Mouse (Mus musculus) left cerebral cortex, postnatal 4 days (tissue): ENCODE measurements at regions not wholly inside any gene's neighbourhood (a gene's known extent, or its start where the extent isn't known, plus 50 kb on each side); places are given as distances from the start of the nearest gene placed in this dataset.
A peak's percentile ranks its signal among the peaks of the same experiment; 100 is the strongest.

Experiments
- DNase-seq: peaks from one replicate; pipeline ENCODE4 v3.0.0-alpha.2; 2022
- intact Hi-C: fragments of 180-260 bp; cut with DNase I; formaldehyde crosslinking; loops from one replicate; pipeline ENCODE4 v1.15.1; 2025

DNA sequence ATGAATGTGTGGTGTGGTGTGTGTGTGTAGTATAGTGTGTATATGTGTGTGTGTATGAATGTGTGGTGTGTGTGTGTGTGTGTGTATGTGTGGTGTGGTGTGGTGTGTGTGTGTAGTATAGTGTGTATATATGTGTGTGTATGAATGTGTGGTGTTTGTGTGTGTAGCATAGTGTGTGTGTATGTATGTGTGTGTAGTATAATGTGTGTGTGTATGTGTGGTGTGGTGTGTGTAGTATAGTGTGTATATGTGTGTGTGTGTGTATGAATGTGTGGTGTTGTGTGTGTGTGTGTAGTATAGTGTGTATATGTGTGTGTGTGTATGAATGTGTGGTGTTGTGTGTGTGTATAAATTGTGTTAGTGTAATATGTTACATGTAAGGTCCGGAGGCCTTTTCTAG is 600.5 kb upstream of the Auts2 start:
- intact Hi-C loops: no loop called here
- no peak for DNase-seq

DNA sequence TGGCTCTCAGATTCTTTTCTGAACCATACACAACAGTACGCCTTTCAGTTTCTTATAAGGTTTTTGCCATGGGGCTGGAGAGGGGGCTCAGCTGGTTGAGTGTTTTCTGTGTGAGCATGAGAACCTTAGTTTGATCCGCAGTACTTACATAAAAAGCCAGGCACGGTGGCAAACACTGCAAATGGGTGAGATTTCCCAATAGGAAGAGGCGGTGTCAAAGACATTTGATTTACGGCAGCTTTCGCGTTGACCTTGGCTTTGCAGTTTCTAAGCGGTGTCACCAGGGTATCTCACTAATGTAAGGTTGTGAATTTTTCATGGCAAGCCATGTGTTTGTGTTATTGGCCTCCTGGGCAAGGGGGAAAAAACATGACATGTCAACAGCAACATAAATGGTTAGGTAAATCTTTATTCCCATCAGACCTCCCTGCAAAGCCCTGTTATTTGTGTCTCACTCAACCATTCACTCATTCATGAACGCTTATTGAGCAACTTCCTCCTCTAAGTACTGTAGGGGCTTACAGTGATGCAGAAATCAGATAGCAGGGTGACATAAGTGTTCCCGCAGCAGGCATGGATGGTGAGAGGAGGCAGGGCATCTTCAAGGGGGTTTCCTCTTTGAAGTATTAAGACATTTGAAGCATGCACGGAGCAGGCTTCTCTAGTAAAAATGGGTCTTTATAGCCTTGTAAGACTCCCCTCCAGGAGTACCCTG is 599.4 kb upstream of the Auts2 start:
- intact Hi-C loops: no loop called here

DNA sequence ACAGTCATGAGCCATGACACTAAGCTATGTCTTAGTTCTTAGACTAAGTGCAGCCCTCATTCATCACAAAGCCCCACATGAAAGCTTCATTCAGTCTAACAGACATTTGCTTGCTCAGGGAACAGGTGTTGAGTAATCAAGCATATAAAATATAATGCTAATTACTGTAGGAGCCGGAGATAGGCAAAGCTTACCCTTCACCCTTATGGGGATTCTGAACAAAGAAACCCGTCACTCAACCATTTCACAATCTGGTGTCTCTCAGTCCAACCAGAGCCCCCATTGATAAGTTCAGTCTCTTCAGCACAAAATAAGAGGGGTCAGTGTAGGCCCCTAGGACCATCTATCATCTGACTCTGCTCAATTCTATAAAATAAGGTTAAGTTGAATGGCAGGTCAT is 587.9 kb upstream of the Auts2 start:
- intact Hi-C loops: no loop called here
- no peak for DNase-seq

More for the DNA sequence above, 599.4 kb upstream of the Auts2 start:
- DNase-seq: no peak

DNA sequence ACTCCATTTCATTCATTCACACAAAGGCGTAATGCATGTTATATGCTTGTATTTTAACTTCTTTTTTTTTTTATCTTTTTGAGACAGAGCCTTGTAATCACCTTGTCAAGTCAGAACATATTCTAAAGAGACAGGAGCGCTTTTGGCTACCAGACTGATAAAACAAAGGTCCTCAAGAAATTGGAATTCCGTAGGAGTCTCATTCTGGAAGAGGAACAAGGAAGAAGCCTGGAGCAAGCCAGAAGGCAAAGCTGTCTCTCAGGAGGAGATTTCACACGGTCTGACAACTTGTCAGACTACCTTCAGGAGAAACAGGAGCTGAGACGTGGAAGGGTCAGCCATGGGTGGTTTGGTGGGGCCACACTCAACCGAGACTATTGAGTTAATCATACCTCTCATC is 587.2 kb upstream of the Auts2 start:
- intact Hi-C loops: no loop called here
- peak; percentile 7 for DNase-seq

DNA sequence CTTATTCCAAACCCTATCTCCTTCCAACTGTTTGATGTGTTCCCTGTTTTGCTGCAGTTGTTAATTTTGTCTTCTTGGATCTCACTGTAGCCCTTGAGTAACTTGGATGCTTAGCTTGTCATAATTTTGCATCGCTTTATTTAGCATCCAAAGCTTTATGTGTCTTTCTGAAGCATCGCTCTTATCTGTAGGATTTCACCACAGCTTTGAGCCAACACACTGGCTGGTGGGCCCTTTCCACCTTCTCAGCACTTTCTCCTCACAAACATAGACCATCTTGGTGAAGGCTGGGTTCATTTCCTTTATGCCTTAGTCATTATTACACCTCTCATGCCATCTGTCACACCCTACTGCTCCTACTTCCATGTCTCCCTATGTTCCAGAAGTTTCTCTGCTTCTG is 581.1 kb upstream of the Auts2 start:
- DNase-seq: no peak
- intact Hi-C loops: no loop called here

DNA sequence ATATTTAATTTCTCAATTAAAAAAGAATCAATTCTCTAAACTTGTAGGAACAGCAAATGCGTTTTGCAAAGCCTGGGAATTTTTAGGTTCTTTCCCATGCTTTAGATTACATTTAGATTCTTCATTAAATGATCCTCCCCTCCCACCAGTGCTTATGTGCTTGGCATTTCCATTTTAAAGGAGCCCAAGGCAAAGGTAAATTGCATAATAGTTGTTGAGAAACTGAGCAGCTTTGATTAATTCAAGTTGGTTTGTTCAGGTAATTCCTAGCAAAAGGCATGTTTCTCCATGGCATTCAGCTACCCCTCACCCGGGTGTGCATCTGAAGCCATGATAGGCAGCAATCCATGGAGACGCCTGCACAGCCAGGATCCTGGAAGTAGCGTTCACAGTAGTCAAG is 570.8 kb upstream of the Auts2 start:
- no peak for DNase-seq
- intact Hi-C loops: no loop called here

DNA sequence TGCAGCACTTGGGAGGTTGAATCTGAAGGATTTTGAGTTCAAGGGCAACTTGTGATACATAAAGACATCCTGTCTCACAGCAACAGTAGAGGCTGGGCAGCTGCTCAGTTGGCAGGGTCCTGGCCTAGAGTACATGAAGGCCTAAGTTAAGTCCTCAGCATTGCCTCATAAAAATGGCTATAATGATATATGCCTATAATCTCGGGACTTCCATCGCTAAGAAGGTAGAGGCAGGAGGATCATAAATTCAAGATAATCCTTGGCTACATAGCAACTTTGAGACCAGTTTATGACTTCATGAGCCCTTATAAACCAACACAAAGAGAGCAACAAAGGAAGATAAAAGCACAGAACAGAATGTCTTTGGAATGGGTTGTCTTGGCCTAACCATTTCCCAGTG is 570.0 kb upstream of the Auts2 start:
- intact Hi-C loops: no loop called here

DNA sequence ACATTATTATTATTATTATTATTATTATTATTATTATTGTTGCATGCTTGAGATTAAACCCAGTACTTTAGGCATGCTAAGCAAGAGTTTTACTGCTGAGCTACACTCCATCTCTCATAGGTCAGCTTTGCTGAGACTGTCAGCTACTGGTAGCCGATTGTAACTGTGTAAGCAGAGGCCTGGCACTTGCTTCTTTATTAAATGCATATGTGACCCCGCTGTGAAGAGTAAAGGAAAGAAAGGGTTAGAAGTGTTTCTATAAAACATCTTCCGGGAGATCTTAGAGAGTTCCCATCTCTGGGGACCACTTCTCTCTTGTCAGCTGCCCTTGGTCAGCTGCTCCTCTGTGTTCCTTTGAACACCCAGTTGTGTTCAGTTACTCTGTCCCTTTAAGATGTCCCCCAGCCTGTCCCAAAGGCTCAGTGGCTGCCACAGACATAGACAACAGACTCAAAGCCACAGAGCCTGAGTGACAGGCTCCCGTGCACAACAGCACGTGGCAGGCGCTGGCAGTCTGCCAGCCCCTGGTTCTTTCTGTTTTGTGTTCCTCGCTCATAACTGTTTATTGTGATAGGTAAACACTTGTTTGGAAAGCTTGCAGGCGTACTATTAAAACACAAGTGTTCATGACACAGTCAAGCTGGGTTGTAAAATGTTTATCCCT is 563.7 kb upstream of the Auts2 start:
- intact Hi-C loops: no loop called here
- DNase-seq: peak; percentile 61

More for the DNA sequence above, 570.0 kb upstream of the Auts2 start:
- no peak for DNase-seq

DNA sequence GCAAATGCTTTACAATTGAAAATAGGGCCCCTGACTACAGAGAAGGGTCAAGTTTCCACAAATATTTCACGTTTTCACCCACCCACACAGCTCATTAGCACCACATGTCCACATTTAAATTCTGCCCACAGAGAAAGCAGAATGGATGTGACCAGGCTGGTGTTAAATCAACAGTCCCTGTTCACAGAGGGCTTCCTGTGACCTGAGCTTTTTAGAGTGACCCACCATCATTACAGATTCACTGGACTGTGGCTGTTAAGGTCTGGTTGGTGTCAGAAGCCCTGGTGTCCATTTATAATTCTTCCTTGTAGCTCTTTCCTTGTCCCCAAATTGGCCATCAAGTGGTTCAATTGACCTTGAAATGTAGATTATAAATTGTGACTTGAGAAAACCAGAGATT is 553.2 kb upstream of the Auts2 start:
- no peak for DNase-seq
- intact Hi-C loops: no loop called here

DNA sequence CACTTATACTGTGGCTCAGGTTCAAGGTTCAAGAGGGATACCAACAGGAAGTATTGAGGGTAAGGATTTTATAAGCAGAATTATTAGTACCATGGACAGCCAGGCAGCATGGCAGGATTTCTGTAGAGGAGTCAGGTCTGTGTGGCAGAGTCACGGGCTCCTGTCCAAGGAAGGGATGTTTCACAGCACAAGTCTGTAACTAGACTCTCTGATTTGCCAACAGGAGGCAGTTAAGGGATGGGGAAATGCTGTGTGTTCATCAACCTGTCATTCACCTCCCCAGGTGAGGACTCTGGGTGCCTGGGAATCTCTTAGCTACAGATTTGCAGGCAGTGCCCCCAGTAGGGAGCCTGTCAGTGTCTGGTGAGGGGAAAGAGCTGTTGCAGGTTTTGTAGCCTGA is 541.7 kb upstream of the Auts2 start:
- DNase-seq: no peak
- intact Hi-C loops: no loop called here

DNA sequence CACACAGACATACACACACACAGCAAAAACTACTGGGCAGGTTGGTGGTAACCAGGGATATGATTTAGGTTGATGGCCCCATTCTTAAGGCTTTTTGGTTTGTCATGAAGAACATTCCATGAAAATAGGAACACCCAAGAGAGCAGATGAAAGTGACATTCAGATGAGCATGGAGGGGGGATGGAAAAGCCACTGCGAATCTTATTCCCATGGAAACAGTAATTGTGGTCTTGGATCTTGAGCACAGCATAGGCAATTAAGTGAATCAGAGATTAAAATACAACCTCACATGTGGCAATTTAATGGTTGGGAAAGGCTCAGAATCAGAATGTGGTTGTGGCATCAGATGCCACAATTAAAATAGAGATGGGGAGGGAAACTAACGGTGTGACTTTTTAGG is 537.6 kb upstream of the Auts2 start:
- DNase-seq: no peak
- intact Hi-C loops: no loop called here

DNA sequence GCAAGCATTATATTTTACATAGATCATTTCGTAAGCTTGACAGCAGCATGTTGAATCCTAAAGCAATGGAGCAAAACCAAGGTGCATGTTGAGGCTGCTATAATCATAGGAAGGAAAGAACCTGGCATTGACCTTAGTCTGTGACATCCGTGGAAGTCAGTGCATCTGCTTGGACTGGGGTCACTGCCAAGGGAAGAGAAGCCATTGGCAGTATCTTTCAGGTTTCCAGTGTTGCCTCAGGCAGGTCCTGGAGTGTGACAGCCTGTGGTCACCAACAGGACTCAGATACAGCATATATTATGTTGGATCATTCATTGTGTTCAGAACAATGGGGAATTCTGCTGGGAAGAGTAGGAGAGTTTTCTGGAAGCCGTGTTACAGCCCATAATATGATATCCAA is 535.8 kb upstream of the Auts2 start:
- intact Hi-C loops: no loop called here
- peak; percentile 64 for DNase-seq

DNA sequence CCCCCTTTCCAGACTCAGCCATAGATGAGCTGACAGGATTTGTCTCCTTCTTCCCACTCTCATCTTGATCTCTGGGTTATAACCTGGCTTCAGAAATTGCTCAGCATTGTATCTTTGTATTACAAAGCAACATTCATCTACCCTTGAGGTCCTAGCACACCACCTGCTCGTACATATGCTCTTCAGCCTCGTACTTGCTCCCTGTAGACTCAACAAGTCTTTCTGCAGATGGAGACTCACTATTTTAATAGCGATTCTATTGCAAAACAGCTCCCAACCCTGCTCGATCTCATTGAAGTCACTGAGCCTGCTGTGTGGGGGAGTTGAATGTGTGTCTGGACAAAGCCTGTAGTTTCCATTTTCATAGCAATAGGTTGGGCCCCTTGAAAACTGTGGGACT is 535.2 kb upstream of the Auts2 start:
- no peak for DNase-seq
- intact Hi-C loops: no loop called here

DNA sequence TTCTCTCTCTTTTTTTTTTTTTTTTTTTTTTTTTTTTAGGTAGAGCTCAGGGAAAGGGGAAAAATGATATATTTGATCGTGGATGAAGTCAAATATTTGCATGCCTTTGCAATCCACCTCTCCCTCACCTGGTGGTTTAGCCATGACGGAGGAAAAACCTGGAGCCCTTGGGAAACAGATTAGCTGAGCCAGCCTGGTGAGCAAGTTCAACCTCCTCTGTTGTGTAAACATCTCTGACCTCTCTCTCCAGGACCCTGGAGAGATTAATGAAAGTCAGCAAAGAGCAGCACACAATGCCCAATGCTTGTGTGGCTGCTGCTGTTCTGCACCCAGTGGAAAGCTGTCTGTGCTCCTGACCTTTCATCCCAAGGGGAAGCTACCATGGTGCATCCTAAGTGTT is 530.2 kb upstream of the Auts2 start:
- DNase-seq: no peak
- intact Hi-C loops: no loop called here

DNA sequence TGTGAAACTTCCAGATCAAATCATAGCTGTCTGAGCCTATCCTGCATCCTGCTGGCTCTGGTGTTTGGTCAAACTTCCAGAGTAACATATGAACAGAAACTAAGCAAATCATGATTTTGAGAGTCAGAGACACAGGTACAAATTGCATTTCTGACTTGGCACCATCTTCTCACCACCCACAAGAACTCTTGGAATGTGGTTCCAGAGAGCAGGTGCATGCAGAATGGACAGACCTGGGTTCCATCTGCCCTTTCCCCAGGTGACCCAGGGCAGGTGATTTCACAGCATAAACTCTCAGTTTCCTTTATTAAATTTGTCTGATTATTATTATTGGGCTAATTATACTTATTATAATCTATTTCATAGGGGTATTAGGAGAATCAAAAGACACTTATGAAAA is 527.0 kb upstream of the Auts2 start:
- intact Hi-C loops: no loop called here
- DNase-seq: no peak

DNA sequence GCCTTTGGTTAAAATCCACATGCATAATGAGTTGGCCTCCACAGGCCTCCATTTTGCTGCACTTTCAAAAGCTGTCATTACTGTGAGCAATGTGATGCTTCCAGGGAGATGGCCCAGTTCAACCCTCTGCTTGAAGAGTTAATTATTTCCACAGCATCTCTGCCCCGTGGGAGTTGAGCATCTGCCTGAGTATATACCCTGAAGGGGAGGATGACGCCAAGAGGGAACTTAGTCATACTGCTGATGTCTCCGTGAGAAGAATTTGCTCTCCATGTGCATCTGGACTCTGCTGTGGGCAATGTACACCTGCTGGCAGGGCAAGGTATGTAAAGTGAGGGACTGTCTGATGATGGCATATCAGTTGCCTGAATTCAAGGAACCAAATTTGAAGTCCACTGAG is 519.3 kb upstream of the Auts2 start:
- DNase-seq: no peak
- intact Hi-C loops: no loop called here

DNA sequence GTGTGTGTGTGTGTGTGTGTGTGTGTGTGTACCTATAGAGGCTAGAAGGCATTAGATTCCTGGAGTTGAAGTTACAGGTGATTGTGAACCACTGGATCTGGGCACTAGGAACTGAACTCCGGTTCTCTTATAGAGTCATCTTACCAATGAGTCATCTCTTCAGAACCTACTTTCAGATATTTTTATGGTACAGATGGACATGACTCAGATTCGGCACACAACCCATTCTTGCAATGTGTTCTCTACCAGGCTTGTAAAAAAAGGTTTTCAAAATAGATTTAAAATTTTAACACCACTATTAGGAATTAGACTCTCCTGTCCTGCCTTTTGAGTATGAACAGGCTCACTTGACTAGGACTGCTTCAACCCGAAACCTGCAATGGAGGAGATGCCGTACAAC is 504.3 kb upstream of the Auts2 start:
- intact Hi-C loops: no loop called here
- DNase-seq: no peak

DNA sequence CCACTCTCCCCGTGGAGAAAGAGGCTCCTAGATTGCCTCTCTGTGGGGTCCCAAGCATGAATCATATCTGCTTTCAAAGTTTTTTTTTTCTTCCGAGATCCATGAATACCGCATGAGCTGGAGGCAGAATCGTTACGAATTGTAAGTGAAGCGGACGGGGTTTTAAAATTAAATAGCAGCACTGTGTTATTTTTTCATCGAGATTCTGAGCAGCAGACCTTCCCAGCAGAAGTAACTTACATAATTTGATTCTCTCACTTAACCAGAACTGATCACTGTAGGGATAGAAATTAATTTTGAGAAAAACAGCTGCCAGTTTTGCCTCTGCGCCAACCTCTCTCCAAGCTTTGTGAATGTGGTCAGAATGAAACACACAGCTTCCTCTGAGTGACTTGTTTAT is 502.5 kb upstream of the Auts2 start:
- DNase-seq: no peak
- intact Hi-C loops: no loop called here

DNA sequence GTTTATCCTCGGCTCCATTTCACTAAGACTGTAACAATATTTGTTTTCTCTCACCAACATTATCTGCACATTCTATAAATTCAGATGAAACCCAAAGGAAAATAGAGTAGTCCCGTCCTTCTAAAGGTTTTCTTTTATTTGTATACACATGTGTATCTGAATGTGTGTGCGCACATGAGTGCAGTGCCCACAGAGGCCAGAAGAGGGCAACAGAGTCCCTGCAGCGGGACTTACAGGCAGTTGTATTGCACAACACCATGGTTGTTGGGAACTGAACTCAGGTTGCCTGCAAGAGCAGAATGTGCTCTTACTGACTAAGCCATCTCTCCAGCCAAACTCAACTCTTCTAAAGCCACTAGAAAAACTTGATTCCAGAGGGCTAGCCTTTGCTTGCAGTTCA is 484.4 kb upstream of the Auts2 start:
- DNase-seq: no peak
- intact Hi-C loops: no loop called here

DNA sequence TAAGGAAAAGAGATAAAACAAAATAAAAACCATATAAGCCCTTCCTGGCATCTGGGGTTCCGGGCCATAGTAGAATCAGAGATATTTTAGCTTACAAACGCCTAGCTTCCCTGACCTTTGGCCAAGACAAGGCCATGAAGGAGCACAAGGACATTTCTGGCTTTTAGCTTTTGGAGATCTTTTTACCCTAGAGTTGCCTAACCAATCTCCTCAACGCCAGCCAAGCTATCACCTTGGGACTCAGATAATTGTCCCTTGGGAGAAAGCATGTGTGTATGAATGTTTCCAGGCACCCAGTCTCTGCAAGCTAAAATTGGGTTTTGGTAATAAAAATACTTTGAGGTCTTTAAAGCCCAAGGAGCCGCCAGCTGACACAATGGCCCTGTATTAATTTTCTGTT is 482.0 kb upstream of the Auts2 start:
- DNase-seq: no peak
- intact Hi-C loops: no loop called here

DNA sequence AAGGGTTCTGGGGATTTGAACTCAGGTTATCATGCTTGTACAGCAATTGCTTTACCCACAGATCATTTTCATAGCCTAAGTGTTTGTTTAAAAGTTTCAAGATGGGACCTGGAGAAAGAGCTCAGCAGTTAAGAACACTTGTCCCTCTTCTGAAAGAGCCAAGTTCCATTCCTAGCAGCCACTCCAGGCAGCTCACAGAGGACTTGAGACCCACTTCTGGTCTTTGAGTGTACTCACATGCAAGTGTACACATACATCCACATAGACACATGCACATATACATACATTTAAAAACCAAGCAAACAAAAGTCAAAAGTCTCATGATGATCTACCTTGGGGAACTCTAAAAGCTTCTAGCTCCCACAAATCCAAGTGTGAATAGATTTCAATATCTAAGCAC is 477.7 kb upstream of the Auts2 start:
- intact Hi-C loops: no loop called here
- no peak for DNase-seq

DNA sequence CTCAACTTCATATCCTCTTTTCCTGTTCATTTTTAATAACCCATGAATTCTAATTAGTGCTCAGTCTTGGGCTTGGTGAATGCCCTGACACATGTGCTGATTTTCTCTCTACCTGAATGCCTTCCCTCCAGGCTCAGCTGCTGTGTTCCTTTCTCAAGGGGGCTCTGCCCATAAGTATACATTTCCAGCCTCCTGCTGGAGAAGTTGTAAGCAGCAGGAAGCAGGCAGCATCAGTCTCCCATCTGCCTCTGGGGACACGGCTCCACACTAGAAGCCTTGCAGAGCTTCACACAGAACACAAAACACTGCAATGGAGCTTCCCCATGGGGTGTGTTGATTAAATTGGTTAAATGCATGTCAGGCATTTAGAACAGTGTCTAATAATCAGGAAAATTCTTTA is 477.0 kb upstream of the Auts2 start:
- no peak for DNase-seq
- intact Hi-C loops: no loop called here
